Mouse (Mus musculus) thymus, postnatal 4 days (tissue): ENCODE measurements around the gene Smyd1.

Experiments used
- DNase-seq: peaks from one replicate; pipeline ENCODE4 v3.0.0; 2021

The Smyd1 gene

GRCm38 (mm10) chr6:71201925-71202324 is 120.1 kb downstream of the Smyd1 start:
- DNase-seq, result no peak

DNA sequence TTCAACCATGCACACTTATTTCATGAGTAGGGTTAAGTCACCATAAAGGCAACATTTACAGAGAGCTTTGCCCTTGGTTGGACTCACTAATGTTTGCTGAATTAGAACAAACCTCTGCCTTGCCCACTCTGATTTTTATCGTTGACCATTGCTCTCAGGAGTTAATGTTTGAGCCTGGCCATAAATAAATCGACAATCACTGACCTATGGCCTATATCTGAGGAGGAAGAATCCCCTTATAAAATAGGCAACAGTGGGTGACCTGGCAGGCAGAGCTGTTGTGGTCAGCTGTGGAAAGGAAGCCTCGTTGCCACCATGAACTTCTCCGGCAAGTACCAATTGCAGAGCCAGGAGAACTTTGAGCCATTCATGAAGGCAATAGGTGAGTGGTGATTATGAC is 122.4 kb downstream of the Smyd1 start, which contains the start of gene Fabp1:
Gene Fabp1, plus strand, starts transcription at position 216 of the 400 bp plus-strand sequence.
- DNase-seq, result no peak

DNA sequence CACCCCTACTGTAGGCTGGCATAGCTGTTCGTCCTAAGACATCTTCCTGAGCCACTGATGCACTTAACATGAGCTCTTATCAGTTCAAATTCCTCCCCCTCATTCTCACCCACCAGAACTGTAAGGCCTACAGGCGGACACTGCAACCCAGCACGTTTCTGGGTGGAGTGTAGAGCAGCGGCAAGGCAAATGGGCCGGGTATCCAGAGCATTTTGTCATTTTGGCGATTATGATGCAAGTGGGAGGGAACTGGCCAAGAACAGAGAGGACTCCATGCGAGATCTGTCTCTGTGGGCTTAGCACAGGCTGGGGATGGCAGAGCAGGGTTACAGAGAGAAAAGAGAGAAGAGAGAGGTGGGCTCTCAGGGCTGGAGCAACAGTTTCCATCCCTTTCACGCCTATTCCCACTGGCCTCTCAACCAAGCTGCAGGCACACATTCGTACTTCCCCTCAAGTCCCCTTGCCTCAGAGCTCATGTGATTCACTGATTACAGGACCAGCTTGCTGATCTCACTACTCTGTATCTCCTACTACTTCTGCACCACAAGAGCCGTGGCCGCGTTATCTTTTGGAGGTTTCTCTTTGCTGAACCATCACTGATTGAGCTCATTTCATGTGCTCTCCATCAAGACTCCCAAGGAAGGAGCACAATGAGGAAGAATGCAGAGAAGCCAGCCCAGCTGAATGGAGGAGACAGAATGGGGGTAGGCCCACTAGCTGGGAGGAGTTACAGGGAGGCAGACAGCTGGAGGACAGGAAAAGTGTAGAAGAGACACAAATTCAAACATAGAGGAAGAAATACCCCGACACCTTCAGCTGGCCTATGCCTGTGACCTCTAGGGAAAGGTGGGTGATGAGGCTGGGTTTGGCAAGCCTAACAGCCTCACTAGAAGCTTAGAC is 124.1 kb downstream of the Smyd1 start:
- no peak for DNase-seq

DNA sequence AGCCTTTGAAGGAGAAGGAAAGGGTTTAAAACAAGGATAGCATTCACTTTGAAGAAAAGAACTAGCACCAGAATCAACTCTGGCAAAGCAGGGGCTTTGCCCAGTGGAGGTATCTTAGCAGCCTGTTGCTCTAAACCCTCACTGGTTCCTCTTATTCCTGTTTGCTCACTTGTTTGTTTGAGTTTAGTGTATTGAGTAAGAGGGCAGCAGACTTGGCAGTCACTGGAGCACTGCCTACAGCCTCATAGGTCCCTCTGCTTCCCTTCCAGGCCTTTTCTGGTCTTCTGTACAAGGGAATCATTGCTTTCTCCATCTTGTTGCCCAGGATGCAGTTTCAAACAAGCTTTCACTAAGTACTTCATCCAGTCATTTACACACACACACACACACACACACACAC is 125.9 kb downstream of the Smyd1 start:
- no peak for DNase-seq

- no peak for DNase-seq
Observed at GRCm38 (mm10) chr6:71193151-71193740, 128.8 kb downstream of the Smyd1 start.

GRCm38 (mm10) chr6:71190501-71190900 is 131.5 kb downstream of the Smyd1 start:
- DNase-seq, result no peak

DNA sequence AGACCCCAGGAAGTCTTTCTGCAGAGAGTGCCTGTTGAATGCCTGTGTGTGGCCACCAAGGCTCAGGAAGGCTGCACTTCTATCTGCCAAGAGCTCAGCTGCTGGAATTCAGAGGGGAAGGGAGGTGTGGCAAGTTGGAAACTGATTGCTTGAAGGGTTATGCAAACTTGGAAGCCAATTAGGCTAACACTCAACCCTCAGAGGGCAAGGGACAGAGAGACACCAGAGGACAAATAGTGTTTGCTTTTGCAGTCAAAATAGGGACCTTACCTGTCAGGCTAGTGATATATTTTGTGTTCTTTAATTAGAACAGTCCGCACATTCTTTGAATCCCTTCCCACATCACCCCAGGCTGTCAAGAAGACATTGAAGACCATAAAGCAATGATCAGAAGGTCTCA is 132.5 kb downstream of the Smyd1 start:
- DNase-seq, result no peak

DNA sequence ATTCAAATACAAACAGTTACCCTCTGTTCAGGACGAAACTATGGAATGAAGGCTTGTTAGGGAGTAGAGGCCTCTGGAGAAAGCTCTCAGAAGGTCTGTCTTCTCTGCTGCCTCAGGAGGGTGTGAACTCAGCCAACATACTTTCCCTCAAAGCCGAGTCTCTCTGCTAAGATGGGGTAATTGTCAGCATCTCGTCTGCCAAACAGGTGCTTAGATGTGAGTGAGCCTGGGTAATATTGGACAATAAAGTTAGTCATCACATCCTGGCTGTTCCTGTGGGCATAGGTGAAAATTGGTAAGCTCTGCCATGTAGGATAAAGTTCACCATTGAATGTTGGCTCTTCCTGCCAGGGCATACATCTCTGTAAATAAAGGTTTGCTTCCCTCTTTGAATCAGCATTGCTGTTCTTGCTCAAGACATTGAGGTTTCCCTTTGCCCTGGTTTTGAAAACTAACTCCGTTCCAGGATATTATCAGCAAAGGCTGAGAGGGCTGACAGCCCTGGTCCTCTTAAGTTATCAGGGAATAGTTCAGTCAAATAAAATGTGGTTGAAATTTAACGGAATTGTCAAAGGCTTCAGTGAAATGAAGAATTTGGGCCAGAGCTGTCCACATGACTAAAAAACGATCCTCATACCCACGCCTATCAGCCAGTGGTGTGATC is 137.0 kb downstream of the Smyd1 start:
- DNase-seq, result no peak

DNA sequence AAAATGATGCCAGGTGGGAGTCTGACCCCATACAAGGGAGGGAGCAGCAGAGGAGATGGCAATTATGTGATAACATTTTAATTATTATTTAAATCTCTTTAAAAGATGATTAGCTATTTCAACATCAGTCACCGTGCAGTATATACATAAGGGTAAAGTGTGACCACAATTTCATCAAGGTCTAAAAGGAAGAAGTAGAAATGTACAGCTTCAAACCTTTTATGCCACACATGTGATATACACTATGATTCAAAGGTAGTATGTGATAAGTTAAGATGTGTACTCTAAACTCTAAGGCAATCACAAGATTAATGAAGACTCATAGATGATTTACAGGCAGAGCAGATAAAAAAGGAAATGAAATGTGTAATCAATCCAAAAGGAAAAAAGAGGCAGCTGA is 141.4 kb downstream of the Smyd1 start:
- DNase-seq, result no peak

DNA sequence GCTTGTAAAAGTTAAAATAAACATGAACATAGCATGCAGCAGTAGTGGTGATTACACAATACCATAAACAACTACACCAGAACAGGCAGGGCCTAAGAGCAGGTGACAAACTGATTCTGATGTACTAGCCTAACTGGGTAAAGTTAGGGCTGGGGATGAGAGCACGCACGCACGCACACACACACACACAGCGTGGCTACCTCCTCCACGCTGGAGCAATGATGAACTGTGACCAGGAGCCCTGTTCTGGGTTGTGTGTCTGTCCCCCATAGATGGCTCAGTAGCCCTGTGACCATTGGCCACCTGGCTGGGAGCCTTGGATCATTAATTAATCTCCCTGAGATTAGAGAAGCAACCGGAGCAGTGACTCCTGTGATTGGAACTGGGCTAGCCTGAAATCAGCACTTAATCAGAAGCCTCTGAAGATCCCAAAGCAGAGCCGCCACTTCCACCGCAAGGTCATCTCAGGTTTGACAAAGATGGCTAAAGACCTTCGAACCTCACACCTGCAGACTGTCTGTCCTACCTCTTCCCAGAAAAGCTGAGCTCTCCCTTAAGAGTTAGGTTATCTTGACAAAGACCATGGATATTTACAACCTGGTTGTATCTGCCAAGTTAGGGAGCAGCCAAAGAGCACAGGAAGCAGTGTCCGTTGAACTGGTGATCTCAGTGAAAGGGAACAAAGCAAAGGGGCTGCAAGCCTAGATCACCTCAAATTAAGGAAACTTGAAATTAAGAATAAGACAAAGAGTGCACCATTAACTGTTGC is 149.0 kb downstream of the Smyd1 start:
- no peak for DNase-seq

DNA sequence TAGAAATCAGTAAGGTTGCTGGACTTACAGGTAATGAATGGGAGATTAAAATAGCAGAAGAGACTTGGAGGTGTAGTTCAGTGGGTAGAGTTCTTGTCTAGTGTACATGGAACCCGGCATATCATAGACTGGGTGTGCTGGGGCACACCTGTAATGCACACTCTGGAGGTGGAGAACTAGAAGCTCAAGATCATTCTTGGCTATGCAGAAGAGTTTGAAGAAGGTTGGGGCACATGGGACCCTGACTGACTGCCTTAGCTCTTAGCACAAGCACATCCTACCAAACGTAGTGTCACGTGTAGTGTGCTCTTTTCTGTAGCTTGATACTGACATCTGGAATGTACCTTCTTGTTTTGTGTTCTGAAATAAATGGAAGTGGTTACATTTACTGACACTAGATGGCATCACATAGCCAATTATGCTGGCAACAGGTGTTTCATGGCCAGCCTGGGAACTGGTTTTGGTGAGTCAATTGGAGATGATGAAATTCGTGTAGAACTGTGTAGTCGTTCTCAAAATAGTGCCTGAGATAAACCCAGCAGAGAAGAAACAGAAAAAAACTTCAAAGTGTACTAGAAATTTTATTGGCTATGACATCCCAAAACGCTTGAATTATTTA is 155.4 kb downstream of the Smyd1 start:
- DNase-seq, result peak; percentile 26

- DNase-seq, result peak; percentile 73
Observed at GRCm38 (mm10) chr6:71164394-71164793, 157.6 kb downstream of the Smyd1 start.
